Mouse (Mus musculus): ENCODE results near the gene Sox3.

DNA sequence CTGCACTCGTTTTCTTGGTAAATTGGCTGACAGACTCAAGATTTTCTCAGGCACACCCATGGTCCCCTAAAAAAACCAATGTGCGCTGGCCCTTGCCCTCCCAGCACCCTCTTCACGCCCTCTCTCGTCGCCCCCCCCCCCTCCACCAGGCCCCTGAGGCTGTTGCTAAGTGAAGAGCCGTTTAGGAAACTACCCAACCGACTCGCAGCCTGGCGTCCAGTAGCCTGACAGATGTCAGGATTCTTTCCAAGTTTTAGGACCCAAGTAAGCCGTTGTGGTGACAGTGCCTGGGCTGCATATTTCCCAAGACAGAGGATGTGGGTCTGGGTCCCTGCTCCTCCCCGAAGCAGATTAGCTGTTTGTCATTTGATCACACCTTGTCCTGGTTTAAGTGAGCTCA is 2.2 kb upstream of the Sox3 start:
- no peak for TF ChIP-seq CTCF (IDR thresholded peaks at IDR 0.05)
- TF ChIP-seq EP300 (IDR thresholded peaks at IDR 0.05) = no peak

Data from lung, postnatal 0 days (tissue).